Mouse (Mus musculus) hindbrain, embryonic 11.5 days (tissue): Measurements from ENCODE around the gene Snx9. TPM values are rescaled to one million over a fixed set of nuclear protein-coding genes. Genes with fewer than 3 reads are reported as not detected.

ENCODE experiments used
- ATAC-seq: fragments of 200-750 bp; cut with Nextera tagmentation; 2 replicates; pipeline ENCODE4 v1.8.0; 2017; ENCODE audit warnings: mild to moderate bottlenecking, moderate TSS enrichment, moderate library complexity; ENCODE audit not compliant: low FRiP score
- DNase-seq: peaks from one replicate; pipeline ENCODE4 v3.0.0-alpha.2; 2015; ENCODE audit warnings: low spot score
- H3K27ac ChIP-seq: fragments of 300-500 bp; sonication (generic); 2 replicates; pipeline ENCODE4 v1.5.1; 2014; ENCODE audit warnings: mild to moderate bottlenecking, low read depth, low read length
- H3K27me3 ChIP-seq: fragments of 300-500 bp; sonication (generic); 2 replicates; pipeline ENCODE4 v1.6.1; 2014; ENCODE audit warnings: mild to moderate bottlenecking, low read length, moderate library complexity, mixed read lengths; ENCODE audit not compliant: control insufficient read depth, insufficient read depth
- H3K36me3 ChIP-seq: fragments of 300-500 bp; sonication (generic); 2 replicates; pipeline ENCODE4 v1.6.1; 2014; ENCODE audit warnings: mild to moderate bottlenecking, low read length, moderate library complexity, mixed read lengths; ENCODE audit not compliant: control insufficient read depth, insufficient read depth
- H3K4me1 ChIP-seq: fragments of 300-500 bp; sonication (generic); replicated peaks from 2 replicates; pipeline ENCODE4 v1.6.1; 2014; ENCODE audit warnings: low read length, mixed read lengths; ENCODE audit not compliant: control insufficient read depth, insufficient read depth
- H3K4me2 ChIP-seq: fragments of 300-500 bp; sonication (generic); replicated peaks from 2 replicates; pipeline ENCODE4 v1.6.1; 2014; ENCODE audit warnings: mild to moderate bottlenecking, low read depth, low read length
- H3K4me3 ChIP-seq: fragments of 300-500 bp; sonication (generic); 2 replicates; pipeline ENCODE4 v1.5.1; 2014; ENCODE audit warnings: low read depth, low read length
- H3K9ac ChIP-seq: fragments of 300-500 bp; sonication (generic); 2 replicates; pipeline ENCODE4 v1.6.1; 2014; ENCODE audit warnings: low read depth, low read length
- H3K9me3 ChIP-seq: fragments of 300-500 bp; sonication (generic); 2 replicates; pipeline ENCODE4 v1.6.1; 2016; ENCODE audit warnings: low read length; ENCODE audit not compliant: control insufficient read depth
- WGBS: fragments of 180-500 bp; shearing (Covaris S2); extraction: QIAGEN DNeasy Blood & Tissue Kit; methylation state at CpG from one replicate; pipeline ENCODE4 v1.1.7; 2014; 5-methylcytosine and 5-hydroxymethylcytosine counted together
- polyA plus RNA-seq: library from polyadenylated mRNA; unstranded; fragments of >200 nt; fragmentation: Nextera tagmentation; extraction: Ambion mirVana; gene quantifications from 2 replicates; pipeline ENCODE4 v1.2.1, GENCODE M21; 2014

Snx9 gene
- polyA plus RNA-seq, 1 experiment from 2014 or later: 22.5 TPM

DNA sequence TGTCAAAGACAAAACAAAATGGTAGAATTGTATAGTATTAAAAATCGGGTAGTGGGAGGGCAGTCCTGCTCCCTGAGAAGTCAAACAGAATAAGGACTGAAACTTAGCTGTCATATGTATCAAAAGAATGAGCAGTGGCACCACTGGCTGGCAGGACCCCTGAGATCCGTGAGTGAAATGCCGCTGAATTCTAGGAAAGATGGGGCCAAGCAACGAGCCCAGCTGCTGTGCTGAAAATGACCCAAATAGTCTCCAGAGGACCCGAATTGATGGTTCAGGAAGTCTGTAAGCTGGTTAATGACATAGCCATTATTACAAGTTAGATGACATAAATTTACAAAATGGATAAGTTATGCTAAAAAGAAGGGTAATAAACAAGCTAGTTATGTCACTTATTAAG lies 42.2 kb upstream of the Snx9 start:
- no peak for ATAC-seq
- H3K9me3 ChIP-seq: no peaks in the 10 kb centered on the region
- no peak overlapping the region for H3K4me3 ChIP-seq
- no peaks in the 10 kb centered on the region; the same call in 1 of the 2 replicates for H3K27me3 ChIP-seq
- H3K9ac ChIP-seq: no peak overlapping the region
- 85% methylated on average over 5 of the region's 5 CpGs for WGBS
- DNase-seq: no peak
- no peak overlapping the region for H3K27ac ChIP-seq
- no peaks in the 10 kb centered on the region for H3K4me1 ChIP-seq
- H3K4me2 ChIP-seq: no peak overlapping the region
- no peaks in the 10 kb centered on the region for H3K36me3 ChIP-seq

DNA sequence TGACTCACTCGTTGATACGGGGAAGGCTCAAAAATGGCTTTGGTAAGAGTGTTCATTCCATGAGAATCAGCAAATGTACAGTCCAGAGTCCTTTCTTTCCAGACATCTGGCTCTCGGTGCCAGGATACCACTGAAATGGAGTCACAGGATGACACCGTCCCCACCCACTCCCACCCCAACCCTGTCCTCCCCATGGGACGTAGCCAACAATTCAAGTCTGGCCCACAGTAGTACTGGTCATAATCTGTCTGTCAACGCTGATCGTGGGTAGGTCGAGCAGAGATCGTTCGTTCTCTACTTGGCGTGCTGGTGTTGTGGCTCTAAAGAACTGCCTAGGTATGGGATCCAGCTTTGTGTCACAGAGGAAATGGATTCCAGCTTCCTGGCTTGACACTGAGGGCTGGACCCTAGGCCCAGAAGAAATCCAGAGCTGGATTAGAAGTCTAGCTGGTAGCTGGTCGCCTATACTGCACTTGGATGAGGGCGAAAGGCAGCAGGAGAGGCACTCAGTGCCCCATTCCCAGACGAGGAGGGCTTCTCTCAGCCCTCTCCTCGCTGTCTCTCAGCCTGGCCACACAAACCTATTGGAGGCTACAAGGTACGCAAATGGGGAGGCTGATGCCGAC lies 41.6 kb upstream of the Snx9 start:
- H3K9me3 ChIP-seq: no peaks in the 10 kb centered on the region
- no peak for DNase-seq
- ATAC-seq: no peak
- H3K27me3 ChIP-seq: no peaks in the 10 kb centered on the region; the same call in 1 of the 2 replicates
- no peaks in the 10 kb centered on the region for H3K4me1 ChIP-seq
- no peaks in the 10 kb centered on the region for H3K36me3 ChIP-seq
- H3K4me3 ChIP-seq: no peak overlapping the region
- 87% methylated on average over 17 of the region's 17 CpGs for WGBS
- no peak overlapping the region for H3K27ac ChIP-seq
- H3K9ac ChIP-seq: no peak overlapping the region
- H3K4me2 ChIP-seq: no peak overlapping the region

DNA sequence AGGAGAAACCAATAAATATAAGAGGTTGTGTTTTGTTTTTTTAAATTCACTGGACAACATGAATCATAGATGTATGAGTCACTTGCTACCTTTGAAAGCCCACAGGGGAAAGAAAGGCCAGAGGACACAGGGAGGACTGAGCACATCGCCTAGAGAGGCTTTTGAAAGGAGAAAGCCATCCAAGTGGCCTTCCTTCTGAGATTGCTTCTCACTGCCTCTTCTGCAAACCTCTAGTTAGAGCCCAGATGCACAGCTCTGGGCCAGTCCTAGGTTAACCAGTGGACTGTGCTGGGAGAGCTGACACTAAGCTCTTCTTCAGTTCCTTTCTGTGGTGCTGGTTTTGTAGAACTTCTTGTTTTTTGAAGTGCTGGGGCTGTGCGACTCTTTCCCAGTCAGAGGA lies 40.9 kb upstream of the Snx9 start:
- H3K36me3 ChIP-seq: no peaks in the 10 kb centered on the region
- H3K9ac ChIP-seq: no peak overlapping the region
- 80% methylated on average over 2 of the region's 2 CpGs for WGBS
- no peak for ATAC-seq
- no peaks in the 10 kb centered on the region; the same call in 1 of the 2 replicates for H3K27me3 ChIP-seq
- no peak overlapping the region for H3K4me2 ChIP-seq
- no peaks in the 10 kb centered on the region for H3K4me1 ChIP-seq
- H3K9me3 ChIP-seq: no peaks in the 10 kb centered on the region
- no peak overlapping the region for H3K27ac ChIP-seq
- no peak for DNase-seq
- no peak overlapping the region for H3K4me3 ChIP-seq

- no peaks in the 10 kb centered on the region for H3K9me3 ChIP-seq
- H3K36me3 ChIP-seq: no peaks in the 10 kb centered on the region
- no peak for DNase-seq
- no peak overlapping the region for H3K27ac ChIP-seq
- WGBS: 77% methylated on average over 7 of the region's 7 CpGs
- no peaks in the 10 kb centered on the region; the same call in 1 of the 2 replicates for H3K27me3 ChIP-seq
- H3K4me3 ChIP-seq: no peak overlapping the region
- H3K4me1 ChIP-seq: no peaks in the 10 kb centered on the region
- no peak overlapping the region for H3K9ac ChIP-seq
- no peak for ATAC-seq
- H3K4me2 ChIP-seq: no peak overlapping the region
These were observed 40.1 kb upstream of the Snx9 start for GRCm38 (mm10) chr17:5800824-5801560.

DNA sequence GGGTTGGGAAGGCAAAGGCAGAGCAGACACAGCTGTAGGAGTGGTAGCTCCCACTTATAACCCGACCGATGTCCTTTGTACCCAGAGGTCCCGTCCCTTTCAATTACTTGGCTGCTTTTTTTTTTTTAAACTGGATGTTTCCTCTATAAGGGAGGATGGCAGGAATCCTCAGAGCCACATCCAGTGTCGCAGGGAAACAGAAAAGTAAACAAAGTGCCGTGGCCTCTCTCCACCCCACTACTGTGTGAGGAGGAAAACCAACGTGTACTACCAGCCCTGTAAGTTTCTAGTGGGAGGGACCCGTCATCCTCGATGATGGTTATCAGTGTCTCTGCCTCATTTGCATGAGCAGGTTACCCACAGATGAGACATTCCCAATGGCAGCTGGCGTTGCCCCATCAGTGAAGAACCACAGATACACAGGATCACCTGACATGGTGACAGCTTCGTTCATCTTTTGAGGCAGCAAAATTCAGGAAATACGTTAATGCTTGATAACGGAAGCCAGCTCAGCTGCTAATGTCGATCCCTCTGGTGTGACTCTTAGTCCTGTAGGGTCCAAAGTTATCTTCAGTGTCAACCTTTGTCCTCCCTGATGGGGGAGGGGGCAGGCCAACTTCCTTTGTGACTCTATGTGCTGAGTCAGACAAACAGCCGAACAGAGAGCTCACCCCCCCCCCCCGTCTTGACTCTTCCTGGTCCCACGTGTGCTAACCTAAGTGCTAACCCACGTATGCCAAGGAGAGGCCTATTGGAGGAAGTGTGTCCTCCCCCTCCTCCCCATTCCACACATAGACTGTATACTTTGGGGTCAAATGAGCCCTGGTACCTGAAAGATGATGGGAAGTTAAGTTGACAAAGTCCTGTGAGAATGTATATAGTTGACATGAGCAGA lies 39.1 kb upstream of the Snx9 start:
- no peak overlapping the region for H3K27ac ChIP-seq
- 79% methylated on average over 17 of the region's 17 CpGs for WGBS
- no peak overlapping the region for H3K9ac ChIP-seq
- H3K4me1 ChIP-seq: no peaks in the 10 kb centered on the region
- H3K36me3 ChIP-seq: no peaks in the 10 kb centered on the region
- no peak for DNase-seq
- H3K9me3 ChIP-seq: no peaks in the 10 kb centered on the region
- ATAC-seq: no peak
- H3K27me3 ChIP-seq: no peaks in the 10 kb centered on the region; the same call in 1 of the 2 replicates
- H3K4me3 ChIP-seq: no peak overlapping the region
- no peak overlapping the region for H3K4me2 ChIP-seq

GRCm38 (mm10) chr17:5802656-5802955 lies 38.5 kb upstream of the Snx9 start:
- Histone ChIP-seq H3K27me3 (no peaks in the 10 kb centered on the region; the same call in 1 of the 2 replicates), H3K4me3 (no peak overlapping the region), H3K4me1 (no peaks in the 10 kb centered on the region), H3K36me3 (no peaks in the 10 kb centered on the region), H3K4me2 (no peak overlapping the region), H3K9ac (no peak overlapping the region), H3K9me3 (no peaks in the 10 kb centered on the region), H3K27ac (no peak overlapping the region)
- no peak for DNase-seq
- ATAC-seq: no peak
- 86% methylated on average over 5 of the region's 5 CpGs for WGBS

DNA sequence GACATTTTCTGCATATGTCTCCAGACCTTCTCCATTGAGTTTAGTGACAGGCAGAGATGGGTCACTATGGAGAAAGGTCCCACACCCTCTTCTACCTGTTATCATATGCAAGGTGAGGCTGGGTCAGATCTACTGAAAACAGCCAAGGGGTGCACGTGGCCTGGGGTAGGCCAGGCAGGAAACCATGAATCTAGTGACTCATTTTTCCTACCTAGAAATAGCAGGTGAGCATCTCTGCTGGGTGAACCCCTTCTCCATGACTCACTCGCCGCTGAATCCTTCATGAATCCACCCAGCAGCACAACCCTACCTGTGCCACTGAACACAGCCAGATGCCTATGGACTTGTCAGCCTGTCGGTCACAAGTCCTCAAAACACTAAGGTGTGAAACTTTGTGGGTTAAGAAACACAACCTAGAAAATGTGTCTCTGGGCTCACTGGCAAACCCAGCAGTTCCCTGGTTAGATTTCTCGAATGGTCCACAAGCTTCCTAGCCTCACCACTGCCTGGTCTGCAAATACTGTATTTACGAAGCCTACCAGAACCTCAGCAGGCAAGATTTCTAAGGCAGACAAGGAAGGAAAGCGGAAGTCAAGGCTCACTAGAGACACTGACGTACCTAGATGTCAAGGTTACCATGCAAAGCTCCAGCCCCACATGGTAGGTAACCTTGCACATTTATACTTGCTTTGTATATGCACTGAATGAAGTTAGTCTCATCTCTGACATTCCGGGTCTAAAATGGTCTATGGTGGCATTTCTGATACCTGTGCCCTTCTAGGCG lies 37.7 kb upstream of the Snx9 start:
- no peak for ATAC-seq
- Histone ChIP-seq H3K4me1 (no peaks in the 10 kb centered on the region), H3K4me3 (no peak overlapping the region), H3K27me3 (no peaks in the 10 kb centered on the region), H3K4me2 (no peak overlapping the region), H3K9ac (no peak overlapping the region), H3K27ac (no peak overlapping the region), H3K9me3 (no peaks in the 10 kb centered on the region), H3K36me3 (no peaks in the 10 kb centered on the region)
- DNase-seq: no peak
- 89% methylated on average over 10 of the region's 10 CpGs for WGBS

- no peak overlapping the region for H3K4me2 ChIP-seq
- DNase-seq: no peak
- no peaks in the 10 kb centered on the region for H3K27me3 ChIP-seq
- no peaks in the 10 kb centered on the region for H3K9me3 ChIP-seq
- H3K36me3 ChIP-seq: no peaks in the 10 kb centered on the region
- 88% methylated on average over 12 of the region's 12 CpGs for WGBS
- ATAC-seq: no peak
- no peak overlapping the region for H3K9ac ChIP-seq
- H3K4me1 ChIP-seq: no peaks in the 10 kb centered on the region
- no peak overlapping the region for H3K4me3 ChIP-seq
- no peak overlapping the region for H3K27ac ChIP-seq
These were observed 36.6 kb upstream of the Snx9 start for GRCm38 (mm10) chr17:5804370-5805150.
